Mouse (Mus musculus): Measurements from ENCODE around the gene Bcar3.

The Bcar3 gene

DNA sequence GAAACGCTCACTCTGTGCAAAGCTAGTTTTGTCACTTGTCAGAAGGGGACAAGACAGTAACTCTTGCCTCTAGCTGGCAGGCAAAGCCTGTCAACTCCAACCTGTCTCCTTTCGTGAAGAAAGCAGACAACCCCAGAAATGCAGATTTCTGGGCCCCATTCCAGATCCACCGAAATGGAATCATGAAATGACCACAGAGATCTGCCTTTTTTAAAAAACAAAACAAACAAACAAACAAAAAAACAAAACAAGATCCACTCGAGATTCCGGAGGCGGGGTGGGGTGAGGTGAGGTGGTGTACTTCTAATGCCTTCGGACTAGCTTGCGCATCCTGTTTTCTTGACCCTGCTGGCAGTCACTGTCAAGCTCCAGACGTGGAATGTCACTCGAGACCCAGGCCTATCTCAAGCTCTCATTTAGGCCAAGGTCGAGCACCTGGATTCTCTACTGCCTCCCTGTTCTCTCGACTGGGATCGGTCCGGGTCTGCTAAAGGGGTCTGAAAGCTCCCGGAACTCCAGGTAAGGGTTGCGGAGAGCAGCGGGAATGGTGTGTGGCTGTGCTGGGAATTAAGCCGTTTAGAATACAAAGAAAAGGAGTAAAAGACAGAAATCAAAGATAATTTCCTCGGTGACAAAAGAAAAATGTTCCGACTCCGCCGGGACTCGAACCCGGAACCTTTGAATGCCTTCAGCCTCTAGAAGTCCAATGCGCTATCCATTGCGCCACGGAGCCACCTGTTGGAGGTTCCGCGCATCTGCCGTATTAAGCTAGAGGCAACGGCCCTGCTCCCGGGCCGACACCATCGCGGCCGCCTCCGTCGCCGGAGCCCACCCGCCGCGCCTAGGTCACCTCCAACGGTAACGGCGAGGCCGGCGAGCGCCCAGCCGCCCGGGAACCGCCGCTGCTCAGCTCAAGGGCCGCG lies 1.4 kb upstream of the Bcar3 start:
- peak; percentile 88 for DNase-seq (ENCODE audit: low read depth, low spot score)

DNA sequence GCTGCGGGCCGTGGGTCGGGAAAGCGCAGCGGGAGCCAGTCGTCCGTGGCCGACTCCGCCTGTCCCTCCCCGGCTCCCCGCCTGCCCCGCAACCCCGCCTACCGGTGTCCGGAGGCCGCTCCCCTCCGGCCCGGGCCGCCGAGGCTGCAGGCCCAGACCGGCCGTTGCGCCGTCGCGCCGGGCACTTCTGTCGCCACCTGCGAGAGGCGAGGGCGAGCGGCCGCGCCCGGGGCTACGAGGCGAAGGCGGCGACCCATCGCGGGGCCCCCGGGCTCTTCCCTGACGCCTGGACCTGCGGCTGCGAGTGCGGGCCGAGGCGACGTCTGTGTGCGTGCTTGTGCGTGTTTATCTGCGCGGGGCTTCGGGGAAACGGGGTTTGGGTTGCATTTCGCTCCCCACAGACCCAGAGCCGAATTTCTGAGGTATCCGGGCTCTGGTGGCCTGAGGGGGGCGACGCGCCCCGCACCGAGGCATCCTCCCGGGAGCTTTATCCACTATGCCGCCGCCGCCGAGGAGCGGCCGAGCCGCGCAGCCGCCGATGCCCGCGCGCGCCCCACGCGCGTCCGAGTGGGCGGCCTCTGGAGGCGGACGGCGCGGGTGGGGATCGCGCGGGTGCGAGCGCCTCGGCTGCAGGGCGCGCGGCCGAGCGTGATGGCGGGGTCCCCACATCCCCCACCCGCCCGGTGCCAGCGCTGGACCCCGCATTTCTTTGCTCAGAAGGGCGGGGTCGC lies 548 bp upstream of the Bcar3 start:
- peak; percentile 51 for DNase-seq (ENCODE audit: low read depth, low spot score)

DNA sequence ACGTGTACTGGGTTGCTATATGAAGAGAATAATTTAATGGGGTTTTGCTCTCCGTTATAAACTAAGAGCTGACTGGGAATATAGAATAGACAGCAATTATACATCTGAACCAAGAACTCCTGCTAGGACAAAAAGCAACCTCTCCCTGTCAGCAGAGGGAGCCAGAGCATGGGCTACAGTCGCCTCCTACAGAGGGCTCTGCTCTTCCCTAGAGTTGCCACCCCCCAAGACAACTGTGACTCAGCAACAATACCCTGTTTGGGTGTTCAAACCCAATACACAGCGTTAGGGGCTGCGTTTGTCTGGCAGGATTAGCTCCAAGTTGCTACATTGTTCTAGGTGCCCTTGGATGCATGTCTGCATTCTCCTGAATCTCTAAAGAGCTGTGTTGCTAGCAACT lies 1.6 kb downstream of the Bcar3 start:
- peak; percentile 57 for DNase-seq (ENCODE audit: low read depth, low spot score)

DNA sequence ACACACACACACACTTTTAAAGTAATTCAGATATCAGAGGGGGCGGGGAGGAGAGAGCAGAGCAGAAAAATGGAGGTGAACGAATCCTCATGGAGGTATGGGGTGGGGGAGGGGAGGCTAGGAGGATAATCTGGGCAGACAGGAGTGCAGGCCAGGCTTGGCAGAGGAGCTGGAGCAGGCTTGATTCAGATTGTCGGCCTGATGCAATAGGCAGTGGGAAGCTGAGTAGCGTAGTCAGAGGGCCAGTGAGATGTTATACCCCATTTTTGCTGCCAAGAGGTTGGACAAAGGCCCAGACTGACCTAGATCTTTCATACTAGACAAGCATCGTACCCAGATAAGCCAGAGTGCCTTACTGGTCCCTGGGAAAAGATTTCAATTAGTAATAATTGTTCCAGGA lies 3.0 kb downstream of the Bcar3 start:
- DNase-seq (ENCODE audit: low read depth, low spot score), result no peak

DNA sequence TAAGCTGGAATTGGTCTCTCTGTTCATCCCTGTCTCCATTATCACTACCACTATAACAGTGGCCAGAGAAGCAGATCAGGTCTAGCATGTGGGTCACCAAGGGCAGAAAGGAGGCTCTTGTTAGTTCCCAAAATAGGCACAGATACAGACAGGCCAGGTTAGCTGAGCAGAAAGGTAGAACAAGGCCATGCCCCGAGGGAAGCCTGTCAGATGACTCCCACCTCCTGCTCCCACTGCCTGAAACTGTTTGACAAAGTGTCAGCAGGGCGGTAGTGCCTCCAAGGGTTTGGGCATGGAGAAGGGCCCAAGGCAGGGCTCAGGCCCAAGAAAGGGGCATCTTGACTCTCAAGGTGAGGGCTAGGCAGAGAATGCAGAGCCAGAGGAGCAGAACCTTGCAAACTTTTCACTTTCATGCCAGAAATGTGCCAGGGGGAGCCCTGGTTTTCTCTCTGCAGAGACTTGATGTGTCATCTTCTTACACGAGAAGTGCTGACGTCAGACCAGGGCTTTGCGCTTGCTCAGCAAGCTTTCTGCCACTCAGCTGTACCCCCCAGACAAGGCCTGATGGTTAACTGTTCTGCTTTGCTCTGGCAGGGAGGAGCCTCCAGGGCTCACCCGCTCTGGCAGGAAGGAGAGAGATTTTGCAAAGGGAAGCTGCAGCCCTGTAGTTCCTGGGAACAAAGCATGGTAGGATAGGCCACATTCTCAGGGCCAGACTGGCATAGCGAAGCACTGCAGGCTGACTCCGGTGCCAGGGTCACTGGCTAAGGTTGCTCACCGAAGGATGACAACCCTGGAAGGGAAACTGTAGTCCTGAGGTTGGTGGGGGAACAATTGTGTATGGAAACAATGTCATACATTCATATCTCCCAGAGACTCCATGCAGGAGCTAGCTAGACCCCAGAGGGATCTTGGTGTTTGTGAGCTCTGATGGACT lies 7.3 kb downstream of the Bcar3 start:
- no peak for DNase-seq (ENCODE audit: low read depth, low spot score)

DNA sequence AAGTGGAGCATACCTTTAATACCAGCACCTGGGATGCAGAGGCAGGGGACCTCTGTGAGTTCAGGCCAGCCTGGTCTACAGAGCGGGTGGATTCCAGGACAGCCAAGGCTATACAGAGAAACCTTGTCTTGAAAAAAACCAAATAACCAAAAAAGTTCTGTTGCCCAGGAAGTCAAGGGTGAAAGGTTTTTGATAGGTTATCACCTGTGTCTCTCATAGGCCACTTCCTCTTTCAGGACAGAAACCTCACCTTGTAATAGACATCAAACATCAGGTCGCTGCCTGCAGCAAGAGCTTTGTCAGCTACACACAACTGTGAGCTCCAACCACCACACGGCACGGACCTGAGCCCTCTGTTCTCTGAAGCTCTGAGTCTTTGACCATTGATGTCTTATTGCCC lies 10.6 kb downstream of the Bcar3 start:
- DNase-seq (ENCODE audit: low read depth, low spot score), result no peak

DNA sequence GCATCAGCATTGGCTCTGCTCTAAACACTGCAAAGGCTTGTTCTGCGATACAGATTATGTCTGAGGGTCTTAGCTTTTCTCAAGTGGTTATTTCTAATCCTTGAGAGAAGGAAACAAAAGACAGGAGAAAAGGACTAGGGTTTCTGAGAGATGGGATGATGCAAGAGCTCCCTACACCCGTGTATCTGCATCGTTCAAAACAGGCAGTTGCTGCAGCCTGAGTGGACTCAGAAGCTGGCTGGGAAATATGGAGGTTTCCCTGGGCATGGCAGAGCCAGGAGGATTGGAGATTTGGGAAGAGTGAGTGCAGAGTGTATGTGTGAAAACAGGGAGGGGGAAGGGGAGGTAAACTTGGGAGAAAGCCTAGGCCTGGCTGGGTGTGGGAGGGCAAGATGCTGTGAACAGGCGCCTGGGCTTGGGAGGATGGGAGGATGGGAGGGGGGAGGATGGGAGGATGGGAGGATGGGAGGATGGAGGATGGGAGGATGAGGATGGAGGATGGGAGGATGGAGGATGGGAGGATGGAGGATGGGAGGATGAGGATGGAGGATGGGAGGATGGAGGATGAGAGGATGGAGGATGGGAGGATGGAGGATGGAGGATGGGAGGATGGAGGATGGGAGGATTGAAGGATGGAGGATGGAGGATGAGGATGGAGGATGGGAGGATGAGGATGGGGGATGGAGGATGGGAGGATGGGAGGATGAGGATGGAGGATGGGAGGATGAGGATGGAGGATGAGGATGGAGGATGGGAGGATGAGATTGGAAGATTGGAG lies 14.1 kb downstream of the Bcar3 start:
- no peak for DNase-seq (ENCODE audit: low read depth, low spot score)

DNA sequence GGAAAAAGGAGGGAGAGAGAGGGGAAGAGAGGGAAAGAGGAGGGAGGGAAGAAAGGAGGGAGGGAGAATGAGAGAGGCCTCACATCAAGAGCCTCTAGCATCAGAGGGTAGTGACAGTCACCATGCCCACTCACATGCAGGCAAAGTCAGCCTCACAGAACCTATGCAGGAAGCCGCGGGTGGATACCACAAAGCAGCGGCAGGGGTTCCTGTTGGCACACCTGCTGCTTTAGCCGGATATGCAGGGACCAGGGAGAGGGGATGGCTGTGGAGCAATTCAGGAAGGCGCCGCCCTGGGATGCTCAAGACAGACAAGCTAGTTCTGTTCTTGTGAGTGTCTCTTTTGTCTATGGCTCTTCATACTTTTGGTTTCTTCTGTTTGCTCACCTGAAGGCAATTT lies 15.0 kb downstream of the Bcar3 start:
- no peak for DNase-seq (ENCODE audit: low read depth, low spot score)

DNA sequence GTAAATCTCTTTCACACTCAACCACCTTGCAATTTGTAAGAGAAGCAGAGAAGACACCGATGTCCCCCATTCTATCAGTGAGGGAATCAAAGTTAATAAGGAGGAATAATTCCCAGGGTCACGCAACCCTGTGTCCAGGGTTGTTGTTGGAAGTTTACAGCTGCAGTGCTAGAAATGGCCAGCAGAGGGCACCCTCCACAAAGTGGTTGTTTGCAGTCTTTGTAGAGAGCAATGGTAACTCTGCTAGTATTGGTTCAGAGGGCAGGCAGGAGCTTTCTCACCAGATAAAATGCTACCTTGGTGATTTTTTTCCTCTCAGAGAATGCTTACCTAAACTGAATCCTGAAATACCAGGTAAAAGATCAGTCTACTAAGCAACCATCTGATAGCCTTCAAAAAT lies 18.1 kb downstream of the Bcar3 start:
- DNase-seq (ENCODE audit: low read depth, low spot score), result peak; percentile 67

DNA sequence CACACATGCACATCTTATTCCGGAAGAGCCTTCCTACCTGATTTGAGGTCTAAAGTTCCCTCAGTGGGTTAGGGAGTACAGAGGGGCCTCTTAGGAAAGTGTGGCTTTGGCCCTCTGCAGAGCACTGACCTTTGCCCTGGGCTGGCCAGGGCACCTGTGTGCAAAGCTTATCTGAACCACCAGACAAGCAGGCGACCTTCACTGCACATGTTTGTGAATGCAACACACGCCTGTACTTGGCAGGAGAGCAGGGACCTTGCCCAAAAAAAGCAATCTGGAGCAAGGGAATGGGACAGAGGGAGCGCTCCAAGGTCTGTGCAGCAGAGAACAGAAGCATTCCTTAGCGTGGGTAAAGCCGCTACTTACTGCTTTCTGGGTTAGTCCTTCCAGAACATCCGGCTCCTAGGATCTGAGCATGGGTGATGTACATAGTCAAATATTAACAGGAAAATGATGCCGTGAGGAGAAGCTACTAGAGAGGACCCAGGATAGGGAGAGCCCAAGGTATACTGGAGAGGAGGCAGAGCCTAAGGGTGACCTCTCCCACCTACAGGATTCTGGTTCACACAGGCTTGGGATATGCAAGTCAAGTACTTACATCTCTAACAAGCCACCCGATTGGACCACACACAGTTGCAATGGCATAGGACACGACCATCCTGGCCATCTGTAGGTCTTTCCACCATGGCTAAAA lies 19.1 kb downstream of the Bcar3 start:
- DNase-seq (ENCODE audit: low read depth, low spot score), result no peak

DNA sequence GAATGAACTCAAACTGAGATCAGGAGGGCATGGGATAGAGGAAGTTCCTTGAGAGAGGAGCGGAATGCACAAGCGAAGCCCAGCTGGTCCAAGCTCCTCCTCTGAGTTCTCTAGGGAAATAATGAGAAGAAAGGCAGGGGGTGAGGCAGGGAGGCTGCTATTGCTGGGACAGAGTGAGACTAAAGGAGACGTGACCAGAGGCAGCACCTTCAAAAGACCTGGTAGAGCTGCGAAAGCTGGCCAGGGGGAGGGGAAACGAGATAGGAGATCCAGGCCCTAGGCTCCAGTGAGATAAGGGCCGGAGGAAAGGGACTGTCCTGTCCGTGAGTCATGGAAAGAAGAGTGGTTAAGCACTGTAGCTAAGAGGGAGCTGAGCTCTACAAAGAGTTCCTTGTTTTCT lies 20.0 kb downstream of the Bcar3 start:
- no peak for DNase-seq (ENCODE audit: low read depth, low spot score)

DNA sequence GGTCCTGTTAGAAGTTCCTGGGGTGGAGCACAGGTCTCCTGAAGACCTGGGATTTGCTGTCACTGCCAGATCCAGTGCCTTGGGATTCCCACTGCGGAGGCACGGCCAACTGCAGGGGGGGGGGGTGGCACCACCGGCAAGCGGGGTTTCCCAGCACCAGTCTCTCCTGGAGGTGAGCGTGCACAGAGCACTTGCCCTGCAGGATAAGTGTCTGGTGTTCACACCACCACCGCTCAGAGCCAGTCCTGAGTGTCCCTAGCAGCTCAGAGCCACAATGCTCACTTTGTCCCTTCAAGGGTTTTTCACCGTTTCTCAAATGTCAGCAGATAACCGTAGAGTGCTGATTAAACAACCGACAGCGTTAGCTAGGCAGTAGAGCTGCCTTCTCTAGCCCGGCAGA lies 22.7 kb downstream of the Bcar3 start:
- DNase-seq (ENCODE audit: low read depth, low spot score), result no peak

DNA sequence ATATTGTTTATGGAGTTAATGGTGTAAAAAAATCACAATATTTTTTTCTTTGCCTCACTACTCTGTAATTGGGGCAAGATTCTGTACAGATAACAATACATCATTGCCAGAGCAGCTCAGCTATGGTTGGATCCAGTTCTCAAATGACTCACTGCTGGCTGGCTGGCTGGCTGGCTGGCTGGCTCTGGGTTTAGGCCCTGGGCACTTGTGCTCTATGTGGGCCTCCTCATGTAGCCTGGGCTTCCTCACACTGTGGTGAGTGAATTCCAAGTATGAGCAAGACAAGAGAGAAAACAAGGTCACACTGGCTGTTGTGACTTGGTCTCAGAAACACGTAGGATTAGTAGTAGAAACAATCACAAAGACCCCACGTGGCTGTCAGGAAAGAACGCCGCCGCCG lies 23.4 kb downstream of the Bcar3 start:
- DNase-seq (ENCODE audit: low read depth, low spot score), result no peak

DNA sequence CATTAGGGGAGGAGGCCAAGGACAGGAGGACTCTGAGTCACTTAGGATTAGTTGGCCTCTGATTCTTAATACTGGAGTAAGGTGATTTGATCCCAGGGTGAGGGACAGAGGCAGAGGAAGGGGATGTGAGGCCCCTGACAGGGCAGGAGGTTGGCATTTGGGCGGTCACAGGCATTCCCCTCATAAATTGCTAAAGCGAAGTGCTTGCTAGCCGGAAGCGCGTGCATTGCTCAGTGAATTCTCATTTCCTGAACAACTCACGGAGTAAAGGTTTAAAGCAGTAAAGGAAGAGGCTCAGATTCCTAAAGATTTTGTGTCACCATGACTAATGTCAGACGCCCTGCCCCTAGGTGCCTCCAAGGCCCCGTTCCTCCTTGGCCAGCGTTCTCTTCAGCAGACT lies 28.3 kb downstream of the Bcar3 start:
- no peak for DNase-seq (ENCODE audit: low read depth, low spot score)

DNA sequence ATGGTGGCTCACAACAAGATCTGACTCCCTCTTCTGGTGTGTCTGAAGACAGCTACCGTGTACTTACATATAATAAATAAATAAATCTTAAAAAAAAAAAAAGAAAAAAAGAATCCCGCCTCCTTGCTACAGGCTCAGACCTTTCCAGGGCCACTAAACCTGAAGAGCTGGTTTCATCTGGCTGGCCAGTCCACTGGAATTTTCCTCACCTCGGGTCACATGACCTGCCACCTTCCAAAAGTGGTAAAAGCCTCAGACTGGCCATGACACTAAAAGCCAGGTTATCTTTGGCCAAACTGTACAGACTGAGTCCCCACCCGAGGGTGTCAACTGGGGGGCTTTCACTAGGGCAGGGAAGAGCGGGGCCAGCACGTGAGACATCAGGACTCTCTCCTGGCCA lies 29.9 kb downstream of the Bcar3 start:
- no peak for DNase-seq (ENCODE audit: low read depth, low spot score)

DNA sequence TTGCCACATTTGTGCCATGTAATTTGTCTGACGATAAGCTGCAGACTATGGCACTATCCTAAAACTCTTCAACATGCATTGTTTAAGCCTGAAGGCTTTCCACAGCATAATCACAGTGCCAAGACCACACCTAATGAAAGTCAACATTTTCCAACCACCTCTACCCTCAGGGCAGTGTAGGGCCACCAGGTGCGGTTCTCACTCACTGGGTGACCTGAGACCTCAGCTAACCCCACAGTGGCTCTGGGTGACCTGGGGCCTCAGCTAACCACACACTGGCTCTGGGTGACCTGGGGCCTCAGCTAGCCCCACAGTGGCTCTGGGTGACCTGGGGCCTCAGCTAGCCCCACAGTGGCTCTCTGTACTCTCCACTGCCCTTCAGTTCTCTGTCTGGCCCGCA lies 30.6 kb downstream of the Bcar3 start:
- no peak for DNase-seq (ENCODE audit: low read depth, low spot score)

DNA sequence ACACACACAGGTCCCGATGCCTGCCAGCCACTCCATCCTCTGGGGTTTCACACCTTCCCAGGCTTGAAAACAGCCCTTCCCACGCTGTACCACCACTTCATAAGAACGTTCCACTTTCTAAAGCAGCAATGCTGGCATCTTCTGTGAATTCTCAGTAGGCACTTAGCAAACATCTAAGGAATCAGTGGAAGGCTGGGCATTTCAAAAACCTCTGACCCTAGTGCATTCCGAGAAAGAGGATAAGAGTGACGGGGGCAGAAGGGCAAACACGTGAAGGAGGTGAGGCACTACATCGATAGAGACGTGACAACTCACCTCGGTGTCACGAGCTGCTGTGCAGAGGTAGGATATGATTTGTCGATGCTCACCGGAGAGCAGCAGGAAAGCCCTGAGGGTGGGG lies 36.5 kb downstream of the Bcar3 start:
- DNase-seq (ENCODE audit: low read depth, low spot score), result no peak

DNA sequence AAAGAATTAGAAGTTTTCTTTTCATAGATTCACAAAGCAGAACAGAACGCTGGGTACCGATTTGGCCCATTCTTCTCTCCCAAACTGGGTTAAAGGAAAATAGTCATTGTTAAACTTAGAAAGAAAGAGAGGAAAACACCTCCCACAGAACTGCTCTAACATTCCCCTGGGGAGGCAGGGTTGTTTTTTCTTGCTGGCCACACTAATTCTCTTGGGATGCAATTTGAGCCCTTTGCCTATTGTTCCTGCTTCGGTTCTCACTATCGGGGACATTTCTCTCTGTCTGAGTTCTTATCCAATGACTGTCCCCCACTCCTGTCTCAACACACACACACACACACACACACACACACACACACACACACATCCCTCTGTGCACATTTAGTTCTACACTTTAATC lies 39.6 kb downstream of the Bcar3 start:
- no peak for DNase-seq (ENCODE audit: low read depth, low spot score)

DNA sequence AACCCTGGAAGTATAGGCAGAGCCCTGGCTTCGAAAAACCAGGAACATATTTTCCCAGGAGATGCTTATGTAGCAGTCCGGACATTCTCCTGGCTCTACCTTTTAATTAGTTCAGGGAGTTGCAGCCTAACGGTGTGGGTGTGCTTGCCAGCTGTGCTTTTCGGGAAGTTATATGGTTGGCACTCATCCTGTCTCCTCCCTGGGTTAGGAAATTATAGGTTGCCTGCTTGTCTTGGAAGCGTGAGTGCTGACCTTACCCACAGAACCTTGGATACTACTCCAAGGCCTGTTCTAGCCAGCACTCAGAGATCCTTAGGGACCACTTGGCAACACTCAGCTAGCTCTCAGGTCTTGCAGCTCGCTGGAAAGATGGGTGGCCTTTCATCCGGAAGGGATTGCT lies 40.0 kb downstream of the Bcar3 start:
- no peak for DNase-seq (ENCODE audit: low read depth, low spot score)

DNA sequence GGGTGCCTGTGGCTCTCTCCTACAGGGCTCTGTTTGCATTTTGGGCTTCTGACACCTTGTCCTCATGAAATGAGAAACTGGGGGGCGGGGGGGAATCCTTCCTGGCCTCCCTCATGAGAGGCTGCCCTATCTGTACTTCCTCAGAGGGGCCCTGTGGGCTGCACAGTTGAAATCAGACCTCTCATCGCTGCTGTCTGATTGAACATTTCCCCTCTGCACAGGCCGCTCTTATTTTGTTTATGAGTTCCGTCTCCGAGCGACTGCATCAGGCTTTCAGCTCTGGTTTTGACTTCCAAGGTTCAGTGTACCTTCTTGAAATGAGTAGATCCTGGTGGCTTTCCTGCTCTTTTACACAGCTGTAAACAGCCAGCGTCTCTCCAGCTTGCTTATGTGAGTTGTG lies 40.4 kb downstream of the Bcar3 start:
- no peak for DNase-seq (ENCODE audit: low read depth, low spot score)

DNA sequence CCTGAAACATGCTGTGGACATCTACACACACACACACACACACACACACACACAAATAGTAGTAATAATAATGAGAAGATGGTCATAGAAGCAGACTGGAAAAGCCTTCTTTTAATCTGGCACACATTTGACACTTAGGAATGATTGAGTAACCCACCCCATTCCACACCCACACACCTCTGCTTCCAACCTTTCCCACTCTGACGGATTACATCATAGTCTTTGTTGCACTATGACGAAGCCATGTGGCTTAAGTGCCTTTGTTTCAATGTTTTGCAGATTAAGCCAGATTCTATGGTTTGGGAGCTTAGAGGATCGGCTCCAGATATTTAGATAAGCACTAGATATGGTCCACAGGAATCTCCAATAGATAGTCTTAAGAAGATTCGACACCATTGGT lies 42.1 kb downstream of the Bcar3 start:
- no peak for DNase-seq (ENCODE audit: low read depth, low spot score)
